Mouse (Mus musculus): ENCODE measurements around the gene Pak3. TPM values are rescaled to one million over a fixed set of nuclear protein-coding genes. Genes with fewer than 3 reads are reported as not detected.
A peak's percentile ranks its signal among the peaks of the same experiment; 100 is the strongest.

Pak3 gene
- polyA plus RNA-seq, 1 experiment from 2014 or later: 7.1 TPM

GRCm38 (mm10) chrX:143573691-143574090, 55.3 kb downstream of the Pak3 start:
- Histone ChIP-seq H3K4me3 (no peak overlapping the region), H3K9ac (no peak overlapping the region), H3K9me3 (replicated peaks) (no peaks in the 10 kb centered on the region), H3K4me1 (replicated peaks) (no peaks in the 10 kb centered on the region), H3K27ac (ENCODE audit: poor library complexity, severe bottlenecking) (no peak overlapping the region), H3K36me3 (no peaks in the 10 kb centered on the region), H3K27me3 (replicated peaks) (no peaks in the 10 kb centered on the region), H3K4me2 (no peak overlapping the region)
- ATAC-seq (ENCODE audit: insufficient number of reproducible peaks, low FRiP score): no peak
- WGBS: 54% methylated on average over 2 of the region's 2 CpGs

GRCm38 (mm10) chrX:143579925-143580324, 61.5 kb downstream of the Pak3 start:
- Histone ChIP-seq H3K4me2 (no peak overlapping the region), H3K27ac (ENCODE audit: poor library complexity, severe bottlenecking) (no peak overlapping the region), H3K9me3 (replicated peaks) (no peaks in the 10 kb centered on the region), H3K4me3 (no peak overlapping the region), H3K27me3 (replicated peaks) (no peaks in the 10 kb centered on the region), H3K4me1 (replicated peaks) (no peaks in the 10 kb centered on the region), H3K36me3 (no peaks in the 10 kb centered on the region), H3K9ac (no peak overlapping the region)
- no peak for ATAC-seq (ENCODE audit: insufficient number of reproducible peaks, low FRiP score)
- WGBS: 70% methylated on average over 2 of the region's 2 CpGs

GRCm38 (mm10) chrX:143580458-143580959, 62.1 kb downstream of the Pak3 start:
- Histone ChIP-seq H3K27me3 (replicated peaks) (no peaks in the 10 kb centered on the region), H3K36me3 (no peaks in the 10 kb centered on the region)
- 66% methylated on average over 2 of the region's 2 CpGs for WGBS

GRCm38 (mm10) chrX:143606877-143607449, 88.6 kb downstream of the Pak3 start:
- ATAC-seq (ENCODE audit: insufficient number of reproducible peaks, low FRiP score): no peak
- WGBS: 64% methylated on average over 5 of the region's 5 CpGs
- Histone ChIP-seq H3K36me3 (no peaks in the 10 kb centered on the region), H3K27me3 (replicated peaks) (no peaks in the 10 kb centered on the region), H3K4me3 (no peak overlapping the region), H3K9ac (no peak overlapping the region), H3K4me1 (replicated peaks) (no peaks in the 10 kb centered on the region), H3K27ac (ENCODE audit: poor library complexity, severe bottlenecking) (no peak overlapping the region), H3K9me3 (replicated peaks) (no peaks in the 10 kb centered on the region), H3K4me2 (no peak overlapping the region)

More at GRCm38 (mm10) chrX:143580458-143580959, 62.1 kb downstream of the Pak3 start:
- no peak overlapping the region for H3K27ac ChIP-seq (ENCODE audit: poor library complexity, severe bottlenecking)
- H3K9me3 ChIP-seq (replicated peaks): no peaks in the 10 kb centered on the region
- no peak overlapping the region for H3K4me3 ChIP-seq
- H3K4me2 ChIP-seq: no peak overlapping the region
- no peaks in the 10 kb centered on the region for H3K4me1 ChIP-seq (replicated peaks)
- no peak for ATAC-seq (ENCODE audit: insufficient number of reproducible peaks, low FRiP score)
- no peak overlapping the region for H3K9ac ChIP-seq

GRCm38 (mm10) chrX:143618734-143619133, 100.3 kb downstream of the Pak3 start:
- no peaks in the 10 kb centered on the region for H3K9me3 ChIP-seq (replicated peaks)
- H3K9ac ChIP-seq: no peak overlapping the region
- H3K4me1 ChIP-seq (replicated peaks): no peaks in the 10 kb centered on the region
- no peaks in the 10 kb centered on the region for H3K27me3 ChIP-seq (replicated peaks)
- H3K4me3 ChIP-seq: no peak overlapping the region
- no peak overlapping the region for H3K27ac ChIP-seq (ENCODE audit: poor library complexity, severe bottlenecking)
- WGBS: 74% methylated on average over 4 of the region's 4 CpGs
- ATAC-seq (ENCODE audit: insufficient number of reproducible peaks, low FRiP score): no peak
- H3K4me2 ChIP-seq: no peak overlapping the region
- no peaks in the 10 kb centered on the region for H3K36me3 ChIP-seq

GRCm38 (mm10) chrX:143627767-143628166, 109.4 kb downstream of the Pak3 start:
- Histone ChIP-seq H3K27ac (ENCODE audit: poor library complexity, severe bottlenecking) (no peak overlapping the region), H3K4me1 (replicated peaks) (no peaks in the 10 kb centered on the region), H3K4me3 (no peak overlapping the region), H3K9me3 (replicated peaks) (no peaks in the 10 kb centered on the region), H3K4me2 (no peak overlapping the region), H3K9ac (no peak overlapping the region), H3K36me3 (no peaks in the 10 kb centered on the region), H3K27me3 (replicated peaks) (no peaks in the 10 kb centered on the region; the same call in 1 of the 2 replicates)
- no peak for ATAC-seq (ENCODE audit: insufficient number of reproducible peaks, low FRiP score)
- WGBS: 79% methylated on average over 5 of the region's 5 CpGs

- Histone ChIP-seq H3K27ac (ENCODE audit: poor library complexity, severe bottlenecking) (no peak overlapping the region), H3K4me1 (replicated peaks) (no peaks in the 10 kb centered on the region), H3K9ac (no peak overlapping the region), H3K4me2 (no peak overlapping the region), H3K27me3 (replicated peaks) (no peaks in the 10 kb centered on the region), H3K9me3 (replicated peaks) (no peaks in the 10 kb centered on the region), H3K36me3 (no peaks in the 10 kb centered on the region), H3K4me3 (no peak overlapping the region)
- no peak for ATAC-seq (ENCODE audit: insufficient number of reproducible peaks, low FRiP score)
- 86% methylated on average over 2 of the region's 2 CpGs for WGBS
Measured at GRCm38 (mm10) chrX:143643936-143644335, 125.5 kb downstream of the Pak3 start.

GRCm38 (mm10) chrX:143644807-143645206, 126.4 kb downstream of the Pak3 start:
- no peaks in the 10 kb centered on the region for H3K4me1 ChIP-seq (replicated peaks)
- H3K27me3 ChIP-seq (replicated peaks): no peaks in the 10 kb centered on the region
- H3K9me3 ChIP-seq (replicated peaks): no peaks in the 10 kb centered on the region
- no peaks in the 10 kb centered on the region for H3K36me3 ChIP-seq
- no peak overlapping the region for H3K9ac ChIP-seq
- no peak for ATAC-seq (ENCODE audit: insufficient number of reproducible peaks, low FRiP score)
- H3K27ac ChIP-seq (ENCODE audit: poor library complexity, severe bottlenecking): no peak overlapping the region
- no peak overlapping the region for H3K4me3 ChIP-seq
- no peak overlapping the region for H3K4me2 ChIP-seq
- 57% methylated on average over 1 of the region's 1 CpGs for WGBS

- ATAC-seq (ENCODE audit: insufficient number of reproducible peaks, low FRiP score): no peak
- Histone ChIP-seq H3K9me3 (replicated peaks) (no peaks in the 10 kb centered on the region), H3K9ac (no peak overlapping the region), H3K27ac (ENCODE audit: poor library complexity, severe bottlenecking) (no peak overlapping the region), H3K36me3 (no peaks in the 10 kb centered on the region), H3K4me2 (no peak overlapping the region), H3K27me3 (replicated peaks) (peaks cover 6% of the 10 kb centered on the region; the same call in 1 of the 2 replicates), H3K4me1 (replicated peaks) (no peaks in the 10 kb centered on the region), H3K4me3 (no peak overlapping the region)
- WGBS: 34% methylated on average over 9 of the region's 9 CpGs
Measured at GRCm38 (mm10) chrX:143654308-143655176, 136.2 kb downstream of the Pak3 start.

GRCm38 (mm10) chrX:143655177-143655492, 136.7 kb downstream of the Pak3 start:
- 16% methylated on average over 3 of the region's 3 CpGs for WGBS
- H3K36me3 ChIP-seq: no peaks in the 10 kb centered on the region
- ATAC-seq (ENCODE audit: insufficient number of reproducible peaks, low FRiP score): no peak
- H3K9me3 ChIP-seq (replicated peaks): no peaks in the 10 kb centered on the region
- no peak overlapping the region for H3K27ac ChIP-seq (ENCODE audit: poor library complexity, severe bottlenecking)
- no peak overlapping the region for H3K9ac ChIP-seq
- H3K4me1 ChIP-seq (replicated peaks): no peaks in the 10 kb centered on the region
- H3K27me3 ChIP-seq (replicated peaks): peaks cover 6% of the 10 kb centered on the region; the same call in 1 of the 2 replicates
- H3K4me2 ChIP-seq: no peak overlapping the region
- no peak overlapping the region for H3K4me3 ChIP-seq

GRCm38 (mm10) chrX:143664221-143665150, 146.1 kb downstream of the Pak3 start:
- Histone ChIP-seq H3K9me3 (replicated peaks) (no peaks in the 10 kb centered on the region), H3K36me3 (no peaks in the 10 kb centered on the region), H3K4me2 (peak overlapping the region; percentile 73), H3K4me3 (peak overlapping the region; percentile 61), H3K27me3 (replicated peaks) (peaks cover 9% of the 10 kb centered on the region; the same call in 1 of the 2 replicates), H3K27ac (ENCODE audit: poor library complexity, severe bottlenecking) (no peak overlapping the region), H3K9ac (peak overlapping the region; percentile 71), H3K4me1 (replicated peaks) (no peaks in the 10 kb centered on the region)
- ATAC-seq (ENCODE audit: insufficient number of reproducible peaks, low FRiP score): peak; percentile 86
- 18% methylated on average over 28 of the region's 28 CpGs for WGBS

Data from heart, embryonic 12.5 days (tissue).